In genomic region chr5:126019781-126020180, GRCm38 (mm10) we compare ENCODE assay signal across 17 mouse cellular contexts.
"Had no signal": no experiment of that assay in that cellular context is flagged by ENCODE, and none has a peak within 500 bp of the region (broad histone marks: within the 10 kb centered on the region; RNA-seq: fewer than 3 reads in every experiment).

No protein-coding gene starts in this region.

- H3K27ac ChIP-seq: limb, embryonic 10.5 days; limb, embryonic 13.5 days; liver, embryonic 12.5 days; liver, embryonic 15.5 days; midbrain, embryonic 12.5 days; midbrain, embryonic 15.5 days; neural tube, embryonic 12.5 days; neural tube, embryonic 15.5 days had no signal

- DNase-seq: kidney, adult 18-20 months; kidney, adult 9 months; kidney, postnatal 14 days; kidney, postnatal 4 days; liver; lung, adult 2 months; thymus, adult 2 months; thymus, postnatal 14 days; thymus, postnatal 4 days had no signal

- H3K9me3 ChIP-seq: limb, embryonic 10.5 days; midbrain, embryonic 12.5 days; midbrain, embryonic 15.5 days; neural tube, embryonic 12.5 days; neural tube, embryonic 15.5 days had no signal

- H3K4me1 ChIP-seq: limb, embryonic 10.5 days; limb, embryonic 13.5 days; liver, embryonic 12.5 days; liver, embryonic 15.5 days; midbrain, embryonic 12.5 days; midbrain, embryonic 15.5 days; neural tube, embryonic 12.5 days; neural tube, embryonic 15.5 days had no signal

- H3K27me3 ChIP-seq: limb, embryonic 13.5 days; liver, embryonic 12.5 days; liver, embryonic 15.5 days; midbrain, embryonic 12.5 days; midbrain, embryonic 15.5 days; neural tube, embryonic 12.5 days; neural tube, embryonic 15.5 days had no signal

- H3K4me3 ChIP-seq: limb, embryonic 10.5 days; limb, embryonic 13.5 days; liver, embryonic 12.5 days; liver, embryonic 15.5 days; midbrain, embryonic 12.5 days; midbrain, embryonic 15.5 days; neural tube, embryonic 12.5 days; neural tube, embryonic 15.5 days had no signal

- H3K36me3 ChIP-seq: limb, embryonic 10.5 days; limb, embryonic 13.5 days; liver, embryonic 12.5 days; liver, embryonic 15.5 days; midbrain, embryonic 12.5 days; midbrain, embryonic 15.5 days; neural tube, embryonic 12.5 days; neural tube, embryonic 15.5 days had no signal
